Mouse (Mus musculus) left cerebral cortex, adult 2 months (tissue): ENCODE data around the gene Fto. TPM values are rescaled to one million over a fixed set of nuclear protein-coding genes. Genes with fewer than 3 reads are reported as not detected.

Experiments
- DNase-seq, 2 experiments: peaks; one replicate each; pipeline ENCODE4 v3.0.0; 2021 to 2022; ENCODE audit warnings: low spot score in 2 of 2, mixed read lengths in 1 of 2; ENCODE audit errors: extremely low spot score in 1 of 2
- H3K27ac ChIP-seq: fragments of 200-600 bp; 2 replicates; pipeline ENCODE4 v1.8.1; 2022
- H3K4me3 ChIP-seq: fragments of 200-600 bp; 2 replicates; pipeline ENCODE4 v1.8.1; 2022
- CTCF ChIP-seq: fragments of 200-600 bp; IDR thresholded peaks from 2 replicates; pipeline ENCODE4 v1.8.1; 2022; ENCODE audit warnings: antibody characterized with exemption, mild to moderate bottlenecking, moderate library complexity
- intact Hi-C: fragments of 180-260 bp; cut with DNase I; formaldehyde crosslinking; loops from one replicate; pipeline ENCODE4 v1.15.1; 2025
- total RNA-seq, 2 experiments: library from RNA; stranded (reverse); gene quantifications; 2 replicates each; pipeline ENCODE4 v1.2.3; 2021

The Fto gene
- total RNA-seq, 2 experiments from 2014 or later, result 152 to 155 TPM

DNA sequence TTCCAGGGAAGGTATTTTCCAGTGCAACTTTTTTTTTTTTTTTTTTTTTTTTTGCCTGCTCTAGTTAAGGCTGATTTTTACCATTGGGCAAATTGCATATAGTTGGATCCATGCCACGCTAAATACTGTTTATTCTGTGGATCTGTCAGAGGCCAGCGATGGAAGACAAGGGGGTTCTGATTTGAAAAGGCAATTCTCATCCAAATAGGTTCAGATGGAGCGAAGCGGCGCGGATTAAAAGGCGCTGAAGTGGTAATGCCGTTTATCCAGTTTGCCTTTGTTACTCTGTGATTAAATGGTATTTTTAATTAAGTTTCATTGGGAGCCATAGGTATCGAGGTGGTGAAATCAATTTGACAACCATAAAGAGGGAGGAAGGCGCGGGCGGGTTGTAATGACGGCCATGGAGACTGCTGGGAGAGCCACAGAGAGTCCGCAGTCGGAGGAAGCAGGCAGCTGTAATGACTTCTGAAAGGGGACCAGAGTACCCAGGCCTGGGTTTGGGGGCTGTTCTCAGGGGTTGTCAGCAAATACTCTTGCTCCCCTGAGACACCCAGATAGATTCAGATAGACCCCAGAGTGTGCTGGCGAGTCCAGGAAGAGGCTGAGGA is 356.2 kb downstream of the Fto start:
- intact Hi-C loops, result no loop called here
- Histone ChIP-seq H3K27ac (no peak overlapping the region), H3K4me3 (no peak overlapping the region)
- no peak for TF ChIP-seq CTCF
- no peak for DNase-seq

DNA sequence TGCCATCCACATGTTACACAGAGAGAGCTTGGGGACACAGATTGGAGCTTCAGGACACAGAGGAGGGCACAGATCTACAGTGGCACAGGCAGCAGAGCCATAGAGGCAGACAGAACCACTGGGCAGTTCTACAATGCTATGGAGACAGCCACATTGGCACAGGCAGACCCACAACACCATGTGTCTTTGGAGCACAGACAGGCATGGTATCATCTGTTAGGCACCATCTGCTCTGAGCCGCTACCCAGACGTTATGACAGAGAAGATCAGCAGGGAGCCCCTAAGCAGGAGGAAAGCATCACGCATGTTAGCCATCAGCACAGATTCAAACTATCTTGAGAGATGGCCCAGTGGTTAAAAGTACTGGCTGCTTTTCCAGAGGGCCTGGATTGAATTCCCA is 363.6 kb downstream of the Fto start:
- H3K27ac ChIP-seq, result no peak overlapping the region
- H3K4me3 ChIP-seq, result no peak overlapping the region
- TF ChIP-seq CTCF, result no peak
- DNase-seq, result no peak
- intact Hi-C loops, result no loop called here

DNA sequence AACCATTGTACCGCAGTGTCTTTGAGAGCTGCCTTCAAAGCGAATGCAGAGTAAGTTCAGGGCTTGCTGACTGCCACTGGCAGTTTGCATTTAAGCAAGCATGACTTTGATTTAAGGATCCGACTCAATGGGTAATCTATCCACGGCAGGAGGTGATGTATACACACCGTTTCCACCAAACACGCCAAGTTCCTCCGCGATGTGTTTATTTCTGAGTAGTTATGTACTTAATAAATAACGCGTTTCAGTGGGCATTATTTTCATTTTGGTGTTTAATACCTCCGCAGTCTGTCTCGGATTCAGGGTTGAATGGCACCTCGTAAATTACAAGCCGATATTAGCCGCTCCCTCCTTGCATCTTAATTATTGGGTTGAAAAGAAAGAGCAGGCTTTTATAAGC is 366.1 kb downstream of the Fto start:
- DNase-seq, result no peak
- no peak for TF ChIP-seq CTCF
- Histone ChIP-seq H3K27ac (no peak overlapping the region), H3K4me3 (no peak overlapping the region)
- intact Hi-C loops, result no loop called here

DNA sequence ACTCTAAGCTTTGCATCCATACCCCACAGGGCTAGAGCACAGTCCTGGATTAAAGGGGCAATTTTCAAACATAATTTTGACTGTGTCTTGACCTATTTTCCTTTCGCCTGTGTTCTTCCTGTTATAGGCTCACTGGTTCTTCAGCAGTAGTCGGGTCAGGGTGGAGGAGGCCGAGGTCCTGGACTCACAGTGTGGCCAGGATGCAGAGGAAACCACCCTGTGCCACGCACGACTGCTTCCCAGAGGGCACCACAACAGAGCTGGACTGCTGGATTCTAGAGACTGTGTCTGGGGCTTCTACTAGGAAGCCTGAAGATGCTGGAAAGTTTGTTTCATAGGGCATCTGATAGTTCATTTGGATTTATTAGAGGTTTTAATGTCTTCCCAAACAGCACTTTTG is 366.8 kb downstream of the Fto start:
- no peak for TF ChIP-seq CTCF
- DNase-seq, result no peak
- H3K4me3 ChIP-seq, result no peak overlapping the region
- intact Hi-C loops, result no loop called here
- H3K27ac ChIP-seq, result no peak overlapping the region

DNA sequence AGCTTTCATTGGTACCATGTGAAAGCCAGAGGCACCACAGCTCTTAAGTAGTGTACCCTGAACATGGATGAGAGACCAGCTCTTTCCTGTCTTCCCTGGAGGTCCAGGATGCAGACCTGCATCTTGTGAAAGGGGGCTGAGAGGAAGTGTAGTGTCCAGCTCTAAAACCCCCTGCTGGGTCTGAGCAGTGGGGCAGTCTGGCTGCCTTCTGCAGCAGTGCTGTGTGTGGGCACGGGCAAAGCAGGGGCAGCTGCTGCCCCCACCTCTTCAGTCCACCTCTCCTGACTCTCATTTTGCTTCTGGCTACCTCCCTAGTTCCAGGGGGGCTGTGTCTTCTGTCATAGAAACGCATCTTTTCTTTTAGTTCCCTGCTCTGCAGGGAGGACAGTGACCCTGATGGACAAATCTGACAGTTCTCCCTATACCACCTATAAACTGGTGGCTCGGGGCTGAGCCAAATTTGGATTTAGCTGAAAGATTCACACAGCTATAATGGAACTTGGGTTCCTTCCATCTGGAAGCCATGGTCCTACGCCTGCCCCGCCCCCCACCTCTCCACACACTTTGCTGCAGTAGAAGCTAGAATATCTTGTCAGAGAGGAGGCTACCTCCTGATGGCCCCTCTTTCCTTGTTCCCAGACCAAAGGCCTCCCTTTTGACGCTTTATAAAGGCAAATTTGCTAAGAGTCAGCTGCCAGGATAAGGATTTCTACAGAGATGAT is 371.4 kb downstream of the Fto start:
- H3K27ac ChIP-seq, result no peak overlapping the region
- intact Hi-C loops, result no loop called here
- DNase-seq, result no peak
- TF ChIP-seq CTCF, result no peak
- no peak overlapping the region for H3K4me3 ChIP-seq

DNA sequence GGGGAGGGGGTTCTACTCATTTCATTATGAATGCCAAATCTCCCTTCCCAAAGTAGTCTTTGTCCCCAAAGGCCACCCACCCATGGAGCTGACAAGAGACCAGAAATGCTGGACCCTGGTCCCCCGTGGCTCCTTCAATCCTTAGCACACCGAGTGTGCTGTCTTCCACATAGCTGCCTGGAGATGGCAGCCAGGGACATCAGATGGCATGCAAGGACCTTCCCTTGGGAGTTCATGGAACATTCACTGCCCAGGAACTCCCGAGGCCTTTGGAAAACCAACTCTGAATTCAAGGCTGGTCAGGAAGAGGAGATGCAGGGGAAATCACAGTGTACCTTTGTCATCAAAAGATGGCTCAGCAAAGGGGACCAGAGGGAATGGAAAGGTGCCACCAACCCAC is 372.1 kb downstream of the Fto start:
- H3K4me3 ChIP-seq, result no peak overlapping the region
- intact Hi-C loops, result no loop called here

DNA sequence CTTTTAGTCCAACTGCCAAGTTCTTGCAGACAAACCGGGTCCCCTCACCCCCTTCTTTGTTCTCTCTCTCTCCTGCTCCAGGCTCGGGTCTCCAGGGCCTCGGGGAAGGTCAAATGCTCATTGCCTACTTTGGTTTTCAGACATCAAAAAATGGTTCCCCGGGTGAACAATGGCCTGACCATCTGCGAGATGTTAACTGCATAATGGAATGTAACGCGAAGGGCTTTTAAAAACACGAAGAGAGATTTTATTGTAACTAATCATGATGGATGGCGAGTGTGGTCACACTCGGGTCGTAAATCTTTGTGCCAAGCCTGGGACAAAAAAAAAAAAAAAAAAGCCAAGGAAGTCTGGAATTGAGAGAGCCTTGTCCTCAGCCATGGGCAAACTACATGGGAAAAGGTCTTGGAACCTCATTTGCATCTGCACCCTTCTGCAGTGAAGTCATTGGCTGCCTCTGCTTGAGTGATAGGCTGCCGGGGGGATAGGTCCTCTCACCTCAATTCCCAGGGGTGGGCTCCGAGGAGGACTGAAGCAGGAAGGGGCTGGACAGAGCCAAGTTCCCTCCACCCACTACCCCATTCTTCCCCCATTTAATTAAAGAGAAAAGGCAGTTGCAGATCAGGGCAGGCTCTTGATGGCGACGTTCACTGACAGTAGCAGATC is 378.9 kb downstream of the Fto start:
- intact Hi-C loops, result no loop called here
- TF ChIP-seq CTCF, result no peak
- DNase-seq, result no peak
- Histone ChIP-seq H3K27ac (no peak overlapping the region), H3K4me3 (no peak overlapping the region)

More for the DNA sequence above, 372.1 kb downstream of the Fto start:
- DNase-seq, result no peak
- TF ChIP-seq CTCF, result no peak
- no peak overlapping the region for H3K27ac ChIP-seq

DNA sequence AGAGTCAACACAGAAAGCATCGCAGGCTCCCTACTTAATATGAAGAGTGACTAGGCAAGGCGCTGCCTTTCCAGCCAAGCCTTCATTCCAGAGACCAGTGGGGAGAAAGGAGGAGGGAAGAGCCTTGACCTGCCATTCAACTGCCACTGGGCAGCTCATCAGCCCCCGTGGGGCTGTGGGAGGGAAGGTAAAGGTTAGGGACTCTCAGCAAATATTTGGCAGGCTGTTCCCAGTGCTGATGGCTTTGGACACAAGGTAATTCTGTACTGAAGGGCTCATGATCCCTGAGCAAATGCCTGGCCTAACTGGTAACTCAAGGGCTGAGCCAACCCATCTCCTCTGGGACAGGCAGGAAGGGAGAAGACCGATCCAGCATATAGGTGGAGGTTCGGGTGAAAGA is 393.2 kb downstream of the Fto start:
- intact Hi-C loops, result no loop called here
- no peak overlapping the region for H3K4me3 ChIP-seq
- DNase-seq, result no peak
- no peak for TF ChIP-seq CTCF
- no peak overlapping the region for H3K27ac ChIP-seq

DNA sequence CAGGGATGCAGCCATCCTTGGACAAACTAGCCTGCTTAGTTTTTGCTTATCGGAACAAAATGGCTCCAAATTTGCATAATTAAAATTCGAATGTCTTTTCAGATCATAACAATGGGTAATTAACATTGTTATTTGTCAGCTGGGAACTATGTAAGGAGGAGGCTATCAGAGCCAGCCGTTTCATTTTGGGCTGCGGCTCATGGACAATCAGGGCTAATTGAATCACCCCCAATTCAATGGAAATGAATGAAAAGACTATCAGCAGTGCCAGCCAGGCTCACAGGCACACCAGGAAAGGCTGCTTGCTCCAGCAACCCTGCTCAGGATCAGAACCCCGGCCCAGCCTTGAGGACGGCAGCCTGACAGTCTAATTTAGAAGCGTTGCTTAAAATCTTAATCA is 395.3 kb downstream of the Fto start:
- Histone ChIP-seq H3K4me3 (no peak overlapping the region), H3K27ac (no peak overlapping the region)
- intact Hi-C loops, result no loop called here
- TF ChIP-seq CTCF, result no peak
- DNase-seq, result no peak

DNA sequence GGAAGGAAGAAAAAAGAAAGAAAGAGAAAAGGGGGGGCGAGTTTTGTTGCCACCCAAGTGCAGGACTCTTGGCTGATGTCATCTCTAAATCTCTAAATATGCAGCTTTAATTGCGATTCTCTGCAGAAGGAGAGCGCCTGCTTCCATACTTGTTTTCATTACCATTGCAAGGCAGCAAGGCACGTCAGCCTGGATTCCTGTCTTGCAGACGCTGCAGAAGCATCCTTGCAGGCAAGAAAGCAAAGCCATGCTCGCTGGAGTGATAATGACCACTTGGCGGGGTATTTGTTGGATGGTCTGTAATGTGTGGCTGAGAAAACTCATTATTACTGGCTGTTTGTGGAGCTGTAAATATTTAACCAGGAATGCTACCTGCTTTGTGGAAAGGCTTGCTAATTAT is 396.4 kb downstream of the Fto start:
- Histone ChIP-seq H3K27ac (no peak overlapping the region), H3K4me3 (no peak overlapping the region)
- DNase-seq, result no peak
- no peak for TF ChIP-seq CTCF
- intact Hi-C loops, result loop anchor here (5.0 kb wide), 1 partner anchor 648 kb away; the partner anchor contains the start of gene Irx5

DNA sequence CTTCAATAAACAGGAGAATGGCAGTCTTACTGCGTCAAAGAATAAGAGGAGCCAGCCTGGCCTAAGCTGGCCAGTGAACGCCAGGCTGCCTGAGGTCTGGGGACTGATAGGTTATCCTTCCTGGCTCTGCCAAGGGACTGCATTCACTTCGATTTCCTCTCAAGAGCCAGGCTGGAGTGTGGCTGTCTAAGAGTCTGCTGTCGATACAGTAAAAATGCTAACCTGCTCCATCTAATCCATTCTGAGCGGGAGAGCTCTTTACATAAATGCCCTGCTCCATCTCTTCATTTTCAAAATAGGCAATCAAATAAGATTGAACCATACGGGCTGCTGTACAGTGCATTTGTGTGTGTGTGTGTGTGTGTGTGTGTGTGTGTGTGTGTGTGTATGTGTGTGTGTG is 397.9 kb downstream of the Fto start:
- Histone ChIP-seq H3K4me3 (no peak overlapping the region), H3K27ac (no peak overlapping the region)
- DNase-seq, result no peak
- intact Hi-C loops, result loop anchor here (5.0 kb wide), 1 partner anchor 646 kb away; the partner anchor contains the start of gene Irx5
- TF ChIP-seq CTCF, result no peak

DNA sequence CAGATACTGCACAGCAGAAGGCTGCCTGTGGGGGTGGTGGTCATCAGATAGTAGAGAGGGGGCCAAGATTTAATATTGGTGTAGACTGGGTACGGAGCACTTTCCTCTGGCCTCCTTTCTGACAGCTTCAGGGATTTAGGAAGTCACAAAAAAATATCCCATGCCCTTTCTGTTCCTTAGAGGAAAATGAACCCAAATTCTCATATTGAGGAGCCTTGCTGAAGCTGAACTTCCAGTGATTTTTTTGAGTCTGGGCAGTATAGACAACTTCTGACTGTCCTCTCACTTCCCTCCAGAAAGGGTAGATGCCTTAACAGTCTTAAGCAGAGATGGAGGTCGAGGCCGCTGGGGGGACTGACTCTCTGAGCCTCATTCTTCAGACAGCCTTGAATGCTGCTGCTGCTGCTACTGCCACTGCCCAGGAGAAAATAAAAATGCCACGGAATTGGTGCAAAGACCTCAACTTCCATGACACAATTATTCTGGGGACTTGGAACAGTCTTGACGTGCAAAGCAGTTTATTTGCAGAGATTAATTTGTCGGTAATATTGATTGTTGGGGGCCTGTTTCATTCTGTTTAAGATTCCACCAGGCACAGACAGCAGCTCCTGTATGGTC is 398.8 kb downstream of the Fto start:
- no peak overlapping the region for H3K27ac ChIP-seq
- no peak for TF ChIP-seq CTCF
- no peak overlapping the region for H3K4me3 ChIP-seq
- intact Hi-C loops, result loop anchor here (5.0 kb wide), 1 partner anchor 645 kb away; the partner anchor contains the start of gene Irx5
- no peak for DNase-seq
